Mouse (Mus musculus): Measurements from ENCODE around the gene Emx2.

Gene Emx2

GRCm38 (mm10) chr19:59462459-59463292 is 4.5 kb downstream of the Emx2 start:
- no peak for DNase-seq (ENCODE audit: low read depth, low spot score)

- no peak for DNase-seq (ENCODE audit: low read depth, low spot score)
These were observed 5.8 kb downstream of the Emx2 start for GRCm38 (mm10) chr19:59463842-59464443.

GRCm38 (mm10) chr19:59465281-59465680 is 7.1 kb downstream of the Emx2 start:
- no peak for DNase-seq (ENCODE audit: low read depth, low spot score)

GRCm38 (mm10) chr19:59465751-59466410 is 7.7 kb downstream of the Emx2 start:
- no peak for DNase-seq (ENCODE audit: low read depth, low spot score)

- DNase-seq (ENCODE audit: low read depth, low spot score), result no peak
These were observed 8.3 kb downstream of the Emx2 start for GRCm38 (mm10) chr19:59466417-59466937.

- no peak for DNase-seq (ENCODE audit: low read depth, low spot score)
These were observed 8.8 kb downstream of the Emx2 start for GRCm38 (mm10) chr19:59467016-59467412.

GRCm38 (mm10) chr19:59467413-59468064 is 9.4 kb downstream of the Emx2 start:
- DNase-seq (ENCODE audit: low read depth, low spot score), result no peak

GRCm38 (mm10) chr19:59468065-59468810 is 10.1 kb downstream of the Emx2 start:
- no peak for DNase-seq (ENCODE audit: low read depth, low spot score)

GRCm38 (mm10) chr19:59469035-59469949 is 11.1 kb downstream of the Emx2 start:
- peak; percentile 64 for DNase-seq (ENCODE audit: low read depth, low spot score)

GRCm38 (mm10) chr19:59470074-59470630 is 12.0 kb downstream of the Emx2 start:
- no peak for DNase-seq (ENCODE audit: low read depth, low spot score)

GRCm38 (mm10) chr19:59470913-59471312 is 12.7 kb downstream of the Emx2 start:
- no peak for DNase-seq (ENCODE audit: low read depth, low spot score)

- DNase-seq (ENCODE audit: low read depth, low spot score), result no peak
These were observed 14.7 kb downstream of the Emx2 start for GRCm38 (mm10) chr19:59472844-59473243.

GRCm38 (mm10) chr19:59479912-59480311 is 21.7 kb downstream of the Emx2 start:
- no peak for DNase-seq (ENCODE audit: low read depth, low spot score)

- no peak for DNase-seq (ENCODE audit: low read depth, low spot score)
These were observed 22.4 kb downstream of the Emx2 start for GRCm38 (mm10) chr19:59480563-59480962.

GRCm38 (mm10) chr19:59492258-59492657 is 34.1 kb downstream of the Emx2 start:
- no peak for DNase-seq (ENCODE audit: low read depth, low spot score)

GRCm38 (mm10) chr19:59496832-59497231 is 38.7 kb downstream of the Emx2 start:
- DNase-seq (ENCODE audit: low read depth, low spot score), result no peak

- DNase-seq (ENCODE audit: low read depth, low spot score), result no peak
These were observed 50.7 kb downstream of the Emx2 start for GRCm38 (mm10) chr19:59508896-59509295.

GRCm38 (mm10) chr19:59513181-59513580 is 55.0 kb downstream of the Emx2 start:
- DNase-seq (ENCODE audit: low read depth, low spot score), result no peak
